Mouse (Mus musculus) heart, postnatal 0 days (tissue): Measurements from ENCODE around the gene A830005F24Rik.

Experiments
- CTCF ChIP-seq: IDR thresholded peaks from 2 replicates; pipeline ENCODE4 v1.5.1; 2016; ENCODE audit warnings: antibody characterized with exemption, control low read depth, low read depth
- EP300 ChIP-seq: IDR thresholded peaks from 2 replicates; pipeline ENCODE4 v1.6.1; 2016; ENCODE audit warnings: antibody characterized with exemption, low read depth

- TF ChIP-seq CTCF (no peak), EP300 (no peak)
Measured at GRCm38 (mm10) chr13:48498676-48499075, 14.7 kb upstream of the A830005F24Rik start.
